Mouse (Mus musculus) liver, embryonic 12.5 days (tissue): ENCODE measurements at regions not wholly inside any gene's neighbourhood (a gene's known extent, or its start where the extent isn't known, plus 50 kb on each side); places are given as distances from the start of the nearest gene placed in this dataset.

Experiments used
- ATAC-seq: fragments of 200-750 bp; cut with Nextera tagmentation; 2 replicates; pipeline ENCODE4 v1.8.0; 2017; ENCODE audit warnings: moderate number of reproducible peaks, mild to moderate bottlenecking, moderate library complexity
- H3K27ac ChIP-seq: fragments of 300-500 bp; sonication (generic); 2 replicates; pipeline ENCODE4 v1.5.1; 2016; ENCODE audit warnings: mild to moderate bottlenecking
- H3K27me3 ChIP-seq: fragments of 300-500 bp; sonication (generic); replicated peaks from 2 replicates; pipeline ENCODE4 v1.6.1; 2016; ENCODE audit warnings: mild to moderate bottlenecking, moderate library complexity
- H3K36me3 ChIP-seq: fragments of 300-500 bp; sonication (generic); 2 replicates; pipeline ENCODE4 v1.6.1; 2016; ENCODE audit warnings: mild to moderate bottlenecking, moderate library complexity
- H3K4me1 ChIP-seq: fragments of 300-500 bp; sonication (generic); 2 replicates; pipeline ENCODE4 v1.6.1; 2016
- H3K4me2 ChIP-seq: fragments of 300-500 bp; sonication (generic); 2 replicates; pipeline ENCODE4 v1.6.1; 2016; ENCODE audit warnings: mild to moderate bottlenecking, moderate library complexity
- H3K4me3 ChIP-seq: fragments of 300-500 bp; sonication (generic); 2 replicates; pipeline ENCODE4 v1.5.1; 2016; ENCODE audit warnings: mild to moderate bottlenecking, moderate library complexity
- H3K9ac ChIP-seq: fragments of 300-500 bp; sonication (generic); 2 replicates; pipeline ENCODE4 v1.6.1; 2016; ENCODE audit warnings: mild to moderate bottlenecking, moderate library complexity
- H3K9me3 ChIP-seq: fragments of 300-500 bp; sonication (generic); replicated peaks from 2 replicates; pipeline ENCODE4 v1.6.1; 2016; ENCODE audit warnings: mild to moderate bottlenecking, moderate library complexity
- WGBS: fragments of 180-500 bp; shearing (Covaris S2); methylation state at CpG from one replicate; pipeline ENCODE4 v1.1.7; 2016; ENCODE audit not compliant: insufficient replicate concordance; 5-methylcytosine and 5-hydroxymethylcytosine counted together

GRCm38 (mm10) chr10:85242701-85243100 lies 57.8 kb upstream of the Cry1 start:
- Histone ChIP-seq H3K9ac (no peak overlapping the region), H3K36me3 (no peaks in the 10 kb centered on the region), H3K4me2 (no peak overlapping the region), H3K4me1 (no peaks in the 10 kb centered on the region), H3K4me3 (no peak overlapping the region), H3K9me3 (no peaks in the 10 kb centered on the region), H3K27ac (no peak overlapping the region), H3K27me3 (no peaks in the 10 kb centered on the region)
- WGBS = 64% methylated on average over 7 of the region's 7 CpGs
- ATAC-seq = no peak

- Histone ChIP-seq H3K9ac (no peak overlapping the region), H3K4me3 (no peak overlapping the region), H3K36me3 (no peaks in the 10 kb centered on the region), H3K4me2 (no peak overlapping the region), H3K27ac (no peak overlapping the region), H3K9me3 (no peaks in the 10 kb centered on the region), H3K4me1 (no peaks in the 10 kb centered on the region), H3K27me3 (no peaks in the 10 kb centered on the region)
- no peak for ATAC-seq
- 78% methylated on average over 6 of the region's 6 CpGs for WGBS
Measured at GRCm38 (mm10) chr10:85243556-85243955, 58.7 kb upstream of the Cry1 start.

- H3K4me3 ChIP-seq = no peak overlapping the region
- no peak for ATAC-seq
- peaks cover 8% of the 10 kb centered on the region; the same call in 1 of the 2 replicates for H3K27me3 ChIP-seq
- no peaks in the 10 kb centered on the region for H3K4me1 ChIP-seq
- WGBS = 31% methylated on average over 5 of the region's 5 CpGs
- no peak overlapping the region for H3K4me2 ChIP-seq
- H3K9me3 ChIP-seq = no peaks in the 10 kb centered on the region
- H3K36me3 ChIP-seq = no peaks in the 10 kb centered on the region
- no peak overlapping the region for H3K27ac ChIP-seq
- no peak overlapping the region for H3K9ac ChIP-seq
Measured at GRCm38 (mm10) chr10:85265746-85266145, 80.9 kb upstream of the Cry1 start.

GRCm38 (mm10) chr10:85266148-85266547 lies 81.3 kb upstream of the Cry1 start:
- Histone ChIP-seq H3K27me3 (peaks cover 8% of the 10 kb centered on the region; the same call in 1 of the 2 replicates), H3K9ac (no peak overlapping the region), H3K36me3 (no peaks in the 10 kb centered on the region), H3K27ac (no peak overlapping the region), H3K4me3 (no peak overlapping the region), H3K4me1 (no peaks in the 10 kb centered on the region), H3K9me3 (no peaks in the 10 kb centered on the region), H3K4me2 (no peak overlapping the region)
- ATAC-seq = no peak
- 19% methylated on average over 10 of the region's 10 CpGs for WGBS

GRCm38 (mm10) chr10:85266796-85267195 lies 81.9 kb upstream of the Cry1 start:
- 59% methylated on average over 4 of the region's 4 CpGs for WGBS
- no peak for ATAC-seq
- H3K27ac ChIP-seq = no peak overlapping the region
- no peaks in the 10 kb centered on the region for H3K9me3 ChIP-seq
- no peak overlapping the region for H3K9ac ChIP-seq
- no peaks in the 10 kb centered on the region for H3K36me3 ChIP-seq
- no peak overlapping the region for H3K4me2 ChIP-seq
- peaks cover 8% of the 10 kb centered on the region; the same call in 1 of the 2 replicates for H3K27me3 ChIP-seq
- no peaks in the 10 kb centered on the region for H3K4me1 ChIP-seq
- no peak overlapping the region for H3K4me3 ChIP-seq

- H3K9me3 ChIP-seq = no peaks in the 10 kb centered on the region
- no peak overlapping the region for H3K27ac ChIP-seq
- H3K36me3 ChIP-seq = no peaks in the 10 kb centered on the region
- WGBS = 68% methylated on average over 6 of the region's 6 CpGs
- ATAC-seq = no peak
- no peaks in the 10 kb centered on the region for H3K4me1 ChIP-seq
- no peak overlapping the region for H3K4me3 ChIP-seq
- H3K9ac ChIP-seq = no peak overlapping the region
- no peak overlapping the region for H3K4me2 ChIP-seq
- H3K27me3 ChIP-seq = peaks cover 8% of the 10 kb centered on the region; the same call in 1 of the 2 replicates
Measured at GRCm38 (mm10) chr10:85270209-85270608, 85.3 kb upstream of the Cry1 start.

- Histone ChIP-seq H3K27me3 (no peaks in the 10 kb centered on the region), H3K4me3 (no peak overlapping the region), H3K4me2 (no peak overlapping the region), H3K36me3 (no peaks in the 10 kb centered on the region), H3K9me3 (no peaks in the 10 kb centered on the region), H3K4me1 (no peaks in the 10 kb centered on the region), H3K27ac (no peak overlapping the region), H3K9ac (no peak overlapping the region)
- ATAC-seq = no peak
- 68% methylated on average over 2 of the region's 2 CpGs for WGBS
Measured at GRCm38 (mm10) chr10:85276793-85277192, 91.9 kb upstream of the Cry1 start.

- Histone ChIP-seq H3K9me3 (no peaks in the 10 kb centered on the region), H3K27me3 (no peaks in the 10 kb centered on the region), H3K36me3 (no peaks in the 10 kb centered on the region), H3K4me3 (no peak overlapping the region), H3K4me1 (no peaks in the 10 kb centered on the region), H3K4me2 (no peak overlapping the region), H3K9ac (no peak overlapping the region), H3K27ac (no peak overlapping the region)
- WGBS = 65% methylated on average over 5 of the region's 5 CpGs
- ATAC-seq = no peak
Measured at GRCm38 (mm10) chr10:85291733-85292476, 94.7 kb upstream of the Btbd11 start.

- no peak overlapping the region for H3K4me3 ChIP-seq
- no peak for ATAC-seq
- H3K27ac ChIP-seq = no peak overlapping the region
- H3K9ac ChIP-seq = no peak overlapping the region
- H3K27me3 ChIP-seq = no peaks in the 10 kb centered on the region
- H3K9me3 ChIP-seq = no peaks in the 10 kb centered on the region
- WGBS = 66% methylated on average over 2 of the region's 2 CpGs
- no peaks in the 10 kb centered on the region for H3K36me3 ChIP-seq
- H3K4me2 ChIP-seq = no peak overlapping the region
- H3K4me1 ChIP-seq = no peaks in the 10 kb centered on the region
Measured at GRCm38 (mm10) chr10:85292477-85292855, 94.1 kb upstream of the Btbd11 start.

GRCm38 (mm10) chr10:85293071-85293783 lies 93.4 kb upstream of the Btbd11 start:
- Histone ChIP-seq H3K27ac (no peak overlapping the region), H3K4me2 (no peak overlapping the region), H3K4me1 (no peaks in the 10 kb centered on the region), H3K9me3 (no peaks in the 10 kb centered on the region), H3K36me3 (no peaks in the 10 kb centered on the region), H3K9ac (no peak overlapping the region), H3K4me3 (no peak overlapping the region), H3K27me3 (no peaks in the 10 kb centered on the region)
- ATAC-seq = no peak
- WGBS = 54% methylated on average over 9 of the region's 9 CpGs

GRCm38 (mm10) chr10:85295133-85295887 lies 91.3 kb upstream of the Btbd11 start:
- H3K27me3 ChIP-seq = no peaks in the 10 kb centered on the region
- no peak overlapping the region for H3K4me3 ChIP-seq
- no peaks in the 10 kb centered on the region for H3K4me1 ChIP-seq
- no peaks in the 10 kb centered on the region for H3K36me3 ChIP-seq
- H3K9ac ChIP-seq = no peak overlapping the region
- no peak overlapping the region for H3K27ac ChIP-seq
- no peak overlapping the region for H3K4me2 ChIP-seq
- 56% methylated on average over 5 of the region's 5 CpGs for WGBS
- no peaks in the 10 kb centered on the region for H3K9me3 ChIP-seq
- ATAC-seq = no peak

GRCm38 (mm10) chr10:85311781-85312180 lies 74.8 kb upstream of the Btbd11 start:
- Histone ChIP-seq H3K4me3 (no peak overlapping the region), H3K9ac (no peak overlapping the region), H3K27me3 (no peaks in the 10 kb centered on the region), H3K27ac (no peak overlapping the region), H3K36me3 (no peaks in the 10 kb centered on the region), H3K4me2 (no peak overlapping the region), H3K4me1 (no peaks in the 10 kb centered on the region), H3K9me3 (no peaks in the 10 kb centered on the region)
- no peak for ATAC-seq
